Mouse (Mus musculus) limb, embryonic 13.5 days (tissue): ENCODE measurements around the gene Cops9. TPM values are rescaled to one million over a fixed set of nuclear protein-coding genes. Genes with fewer than 3 reads are reported as not detected.

Experiments
- polyA plus RNA-seq: library from polyadenylated mRNA; unstranded; fragments of >200 nt; fragmentation: Nextera tagmentation; extraction: Ambion mirVana; gene quantifications from 2 replicates; pipeline ENCODE4 v1.2.1, GENCODE M21; 2015

Cops9 gene
- polyA plus RNA-seq, 1 experiment from 2014 or later = 386 TPM

Other genes with a start within 250 kb of the Cops9 start
- 279 and 287 TPM in 2 replicates for gene Ndufa10, start 168.1 kb downstream of the Cops9 start, polyA plus RNA-seq
- not detected in 2 replicates for gene Olfr1416, start 156.9 kb downstream of the Cops9 start, polyA plus RNA-seq
- not detected in 2 replicates for gene Olfr1415, start 145.9 kb downstream of the Cops9 start, polyA plus RNA-seq
- not detected in 2 replicates for gene Olfr1414, start 123.3 kb downstream of the Cops9 start, polyA plus RNA-seq
- not detected in 2 replicates for gene Olfr1413, start 70.7 kb downstream of the Cops9 start, polyA plus RNA-seq
- gene Olfr1412, start 56.2 kb downstream of the Cops9 start, polyA plus RNA-seq = not detected in 2 replicates
- gene Olfr1411, start 47.6 kb downstream of the Cops9 start, polyA plus RNA-seq = not detected in 2 replicates
- gene Olfr1410, start 36.2 kb downstream of the Cops9 start, polyA plus RNA-seq = not detected in 2 replicates
- gene Olfr12, start 24.2 kb downstream of the Cops9 start, polyA plus RNA-seq = not detected in 2 replicates
- gene Otos, start 6.9 kb upstream of the Cops9 start, polyA plus RNA-seq = not detected in 2 replicates
- 67.7 and 71.4 TPM in 2 replicates for gene Gpc1, start 189.7 kb upstream of the Cops9 start, polyA plus RNA-seq